Mouse (Mus musculus) forebrain, postnatal 0 days (tissue): ENCODE measurements around the gene Theg. TPM values are rescaled to one million over a fixed set of nuclear protein-coding genes. Genes with fewer than 3 reads are reported as not detected.

Source experiments
- ATAC-seq: fragments of 200-750 bp; cut with Nextera tagmentation; 2 replicates; pipeline ENCODE4 v1.8.0; 2017; ENCODE audit warnings: mild to moderate bottlenecking, moderate library complexity
- DNase-seq: peaks from one replicate; pipeline ENCODE4 v3.0.0-alpha.2; 2015
- H3K27ac ChIP-seq: fragments of 300-500 bp; sonication (generic); 2 replicates; pipeline ENCODE4 v1.5.1; 2014; ENCODE audit warnings: low read depth, mild to moderate bottlenecking, antibody characterized with exemption, low read length, moderate library complexity, mixed read lengths
- H3K27me3 ChIP-seq: fragments of 300-500 bp; sonication (generic); 2 replicates; pipeline ENCODE4 v1.6.1; 2014; ENCODE audit warnings: mild to moderate bottlenecking, low read length, mixed read lengths; ENCODE audit not compliant: insufficient read depth
- H3K36me3 ChIP-seq: fragments of 300-500 bp; sonication (generic); 2 replicates; pipeline ENCODE4 v1.6.1; 2014; ENCODE audit warnings: mild to moderate bottlenecking, moderate library complexity; ENCODE audit not compliant: insufficient read depth
- H3K4me1 ChIP-seq: fragments of 300-500 bp; sonication (generic); 2 replicates; pipeline ENCODE4 v1.6.1; 2014; ENCODE audit warnings: antibody characterized with exemption; ENCODE audit not compliant: insufficient read depth
- H3K4me2 ChIP-seq: fragments of 300-500 bp; sonication (generic); 2 replicates; pipeline ENCODE4 v1.6.1; 2014; ENCODE audit warnings: low read depth, mild to moderate bottlenecking, moderate library complexity
- H3K4me3 ChIP-seq: fragments of 300-500 bp; sonication (generic); 2 replicates; pipeline ENCODE4 v1.5.1; 2014; ENCODE audit warnings: low read depth, low read length, mixed read lengths
- H3K9ac ChIP-seq: fragments of 300-500 bp; sonication (generic); 2 replicates; pipeline ENCODE4 v1.6.1; 2014; ENCODE audit warnings: mild to moderate bottlenecking
- H3K9me3 ChIP-seq: fragments of 300-500 bp; sonication (generic); 2 replicates; pipeline ENCODE4 v1.6.1; 2016; ENCODE audit warnings: low read length
- CTCF ChIP-seq: sonication (generic); IDR thresholded peaks from 2 replicates; pipeline ENCODE4 v1.5.1; 2016; ENCODE audit warnings: antibody characterized with exemption, control low read depth, low read depth
- WGBS: fragments of 180-500 bp; shearing (Covaris S2); extraction: QIAGEN DNeasy Blood & Tissue Kit; methylation state at CpG from one replicate; pipeline ENCODE4 v1.1.7; 2014; 5-methylcytosine and 5-hydroxymethylcytosine counted together
- polyA plus RNA-seq: library from polyadenylated mRNA; unstranded; fragments of >200 nt; fragmentation: Nextera tagmentation; extraction: Ambion mirVana; gene quantifications from 2 replicates; pipeline ENCODE4 v1.2.1, GENCODE M21; 2015
- total RNA-seq: library from RNA; depleted of rRNA; stranded (reverse); fragments of >200 nt; gene quantifications from 2 replicates; pipeline ENCODE4 v1.2.3, GENCODE M21; 2014; rRNA removed

Gene Theg
- total RNA-seq (not detected in 2 replicates), polyA plus RNA-seq (not detected in 2 replicates)

DNA sequence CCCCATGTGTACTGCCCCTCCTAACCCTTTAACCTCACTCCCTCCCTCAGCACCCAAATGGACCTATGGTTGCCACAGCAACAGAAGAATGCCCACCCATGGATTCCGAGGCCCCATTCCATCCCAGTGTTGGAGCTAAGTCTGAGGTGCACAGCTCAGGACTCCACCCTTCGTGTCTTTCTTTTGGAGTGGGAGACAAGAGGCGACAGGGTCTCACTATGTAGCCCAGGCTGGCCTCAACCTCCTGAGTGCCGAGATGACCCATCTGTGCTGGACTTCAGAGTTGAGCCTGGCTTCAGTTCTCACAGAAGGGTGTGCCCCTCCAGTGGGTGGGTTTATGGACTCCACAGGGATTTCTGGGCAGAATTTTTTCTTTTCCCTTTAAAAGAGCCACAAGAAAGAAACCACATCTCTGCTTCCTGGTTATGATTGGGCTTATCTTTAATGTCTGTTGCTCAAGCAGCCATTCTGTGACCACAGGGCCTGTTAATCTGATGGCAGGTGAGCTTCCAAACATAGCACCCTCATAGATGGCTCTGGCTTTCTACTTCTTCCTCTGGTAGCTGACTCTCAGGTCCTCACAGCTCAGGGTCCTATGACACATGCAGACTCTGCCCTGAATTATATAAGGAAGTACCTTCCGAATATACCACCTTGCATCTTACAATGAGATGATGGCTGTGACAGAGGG lies at the start of gene Theg:
TSS of gene Theg (minus strand) at position 271 of the 691 bp plus-strand sequence.
- DNase-seq (no peak), ATAC-seq (no peak)
- Histone ChIP-seq H3K4me3 (no peak within 1 kb of the TSS), H3K4me1 (no peaks in the 10 kb centered on the region), H3K9ac (no peak within 1 kb of the TSS), H3K27me3 (no peaks in the 10 kb centered on the region), H3K4me2 (no peak within 1 kb of the TSS), H3K36me3 (no peaks in the 10 kb centered on the region), H3K27ac (no peak within 1 kb of the TSS), H3K9me3 (no peaks in the 10 kb centered on the region)
- TF ChIP-seq CTCF: no peak
- WGBS: 84% methylated on average over 5 of the region's 5 CpGs

DNA sequence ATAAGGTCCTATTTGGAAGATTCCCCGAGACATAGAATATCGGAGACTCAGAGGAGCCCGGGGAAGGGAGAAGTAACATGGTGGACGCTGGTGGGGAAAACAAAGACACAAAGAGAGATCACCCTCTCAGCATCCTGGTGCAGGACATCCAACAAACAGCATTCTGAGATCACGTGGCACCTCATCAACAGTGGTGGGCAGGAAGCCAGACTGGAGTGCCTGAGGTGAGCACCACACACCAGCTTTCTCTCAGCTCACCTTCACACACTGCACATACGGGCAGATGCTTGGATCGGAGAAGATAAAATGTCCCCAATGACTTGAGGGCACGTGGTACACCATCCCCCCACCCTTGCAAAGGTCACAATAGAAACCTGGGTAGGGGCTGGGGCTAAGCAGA lies 49.2 kb upstream of the Theg start:
- DNase-seq (no peak), ATAC-seq (no peak)
- Histone ChIP-seq H3K4me1 (peaks cover 16% of the 10 kb centered on the region; the same call in 1 of the 2 replicates), H3K9ac (no peak overlapping the region), H3K27ac (peak overlapping the region; percentile 29; the same call in 1 of the 2 replicates), H3K4me2 (peak overlapping the region; percentile 79), H3K36me3 (no peaks in the 10 kb centered on the region), H3K4me3 (no peak overlapping the region; the same call in 1 of the 2 replicates), H3K9me3 (no peaks in the 10 kb centered on the region), H3K27me3 (no peaks in the 10 kb centered on the region)
- no peak for TF ChIP-seq CTCF
- WGBS: 76% methylated on average over 8 of the region's 8 CpGs

DNA sequence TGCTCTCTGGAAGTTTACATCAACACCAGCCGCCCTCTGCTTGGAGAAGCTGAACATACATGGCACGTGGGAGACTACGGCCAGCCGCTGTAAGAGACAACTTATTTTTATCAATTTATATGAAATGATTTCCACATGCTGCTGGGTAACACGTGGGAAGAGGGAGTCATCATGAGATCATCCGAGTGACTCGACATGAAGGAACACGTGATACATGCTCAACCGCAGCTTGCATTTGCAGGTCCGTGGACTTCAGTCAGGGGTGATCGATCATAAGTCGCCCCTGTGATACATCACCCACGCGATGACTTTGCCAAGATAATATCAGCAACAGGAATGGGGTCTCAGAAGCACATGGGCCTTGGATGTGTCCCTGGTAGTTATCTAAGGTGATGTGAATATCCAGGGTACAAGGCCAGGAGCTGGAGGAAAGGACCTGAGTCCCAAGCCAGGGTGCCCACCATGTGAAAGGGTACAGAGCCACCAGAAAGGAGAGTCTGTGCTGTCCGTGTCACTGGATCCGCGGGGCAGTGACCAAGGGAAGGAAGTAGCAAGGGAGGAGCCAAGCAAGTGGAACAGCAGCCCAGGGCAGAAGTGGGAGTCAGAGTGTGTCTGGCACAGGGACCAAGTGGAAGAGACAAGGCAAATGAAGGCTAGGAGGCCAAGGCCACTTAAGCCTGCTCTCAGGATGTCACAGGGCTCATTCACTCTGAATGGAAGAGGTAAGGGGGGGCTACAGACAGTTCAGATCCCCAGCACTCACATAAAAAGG lies 46.1 kb upstream of the Theg start:
- 86% methylated on average over 17 of the region's 17 CpGs for WGBS
- Histone ChIP-seq H3K9ac (no peak overlapping the region), H3K27me3 (no peaks in the 10 kb centered on the region), H3K4me2 (no peak overlapping the region), H3K27ac (no peak overlapping the region), H3K36me3 (no peaks in the 10 kb centered on the region), H3K4me3 (no peak overlapping the region), H3K4me1 (peaks cover 8% of the 10 kb centered on the region; the same call in 1 of the 2 replicates), H3K9me3 (no peaks in the 10 kb centered on the region)
- TF ChIP-seq CTCF: no peak
- ATAC-seq (no peak), DNase-seq (no peak)

- no peak overlapping the region for H3K4me2 ChIP-seq
- no peak overlapping the region for H3K9ac ChIP-seq
- H3K4me1 ChIP-seq: 0 out of 2 replicates have a peak, but pooled peaks cover under 1% of the 10 kb centered on the region
- H3K36me3 ChIP-seq: peaks cover 7% of the 10 kb centered on the region; the same call in 1 of the 2 replicates
- DNase-seq: peak; percentile 48
- H3K9me3 ChIP-seq: no peaks in the 10 kb centered on the region
- H3K27ac ChIP-seq: no peak overlapping the region
- TF ChIP-seq CTCF: no peak
- peak; percentile 43; the same call in 1 of the 2 replicates for ATAC-seq
- 47% methylated on average over 4 of the region's 4 CpGs for WGBS
- H3K4me3 ChIP-seq: no peak overlapping the region
- no peaks in the 10 kb centered on the region for H3K27me3 ChIP-seq
Observed at GRCm38 (mm10) chr10:79631432-79631831, 44.3 kb upstream of the Theg start.

- H3K4me1 ChIP-seq: no peaks in the 10 kb centered on the region
- DNase-seq (peak; percentile 78), ATAC-seq (peak; percentile 76)
- H3K4me3 ChIP-seq: no peak overlapping the region
- H3K4me2 ChIP-seq: no peak overlapping the region
- no peak for TF ChIP-seq CTCF
- WGBS: 45% methylated on average over 5 of the region's 5 CpGs
- H3K36me3 ChIP-seq: peaks cover 16% of the 10 kb centered on the region
- no peak overlapping the region for H3K9ac ChIP-seq
- no peaks in the 10 kb centered on the region for H3K9me3 ChIP-seq
- H3K27me3 ChIP-seq: no peaks in the 10 kb centered on the region
- no peak overlapping the region for H3K27ac ChIP-seq
Observed at GRCm38 (mm10) chr10:79628377-79628776, 41.2 kb upstream of the Theg start.

DNA sequence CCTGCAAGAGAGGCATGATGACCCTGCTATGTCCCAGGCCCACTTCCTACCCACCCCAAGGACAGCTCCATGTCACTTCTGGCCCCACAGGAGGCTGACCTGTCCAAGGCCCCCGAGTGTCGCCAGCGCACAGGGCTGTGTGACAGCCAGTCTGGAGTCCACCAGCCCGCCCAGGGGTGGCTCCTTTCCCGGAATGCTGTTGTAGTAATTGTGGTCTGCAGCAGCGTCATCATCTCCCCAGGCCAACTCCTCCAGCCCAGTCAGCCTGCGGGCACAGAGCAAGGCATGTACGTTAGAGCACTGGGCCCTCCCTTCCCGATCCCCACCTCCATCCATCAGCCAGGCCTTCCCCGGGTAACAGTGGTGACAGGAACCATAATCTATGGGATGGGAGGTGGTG lies 39.0 kb upstream of the Theg start:
- 90% methylated on average over 10 of the region's 10 CpGs for WGBS

GRCm38 (mm10) chr10:79625398-79625797 lies 38.3 kb upstream of the Theg start:
- Histone ChIP-seq H3K36me3 (peaks cover 21% of the 10 kb centered on the region), H3K4me1 (no peaks in the 10 kb centered on the region), H3K9me3 (no peaks in the 10 kb centered on the region), H3K9ac (no peak overlapping the region), H3K4me2 (no peak overlapping the region), H3K27me3 (no peaks in the 10 kb centered on the region), H3K4me3 (no peak overlapping the region), H3K27ac (no peak overlapping the region)
- TF ChIP-seq CTCF: no peak
- no peak for DNase-seq
- 78% methylated on average over 9 of the region's 9 CpGs for WGBS
- no peak for ATAC-seq

More for the DNA sequence above, 39.0 kb upstream of the Theg start:
- H3K4me1 ChIP-seq: no peaks in the 10 kb centered on the region
- H3K9ac ChIP-seq: no peak overlapping the region
- ATAC-seq: no peak
- no peak for TF ChIP-seq CTCF
- H3K27me3 ChIP-seq: no peaks in the 10 kb centered on the region
- no peak overlapping the region for H3K27ac ChIP-seq
- no peak overlapping the region for H3K4me3 ChIP-seq
- peaks cover 16% of the 10 kb centered on the region for H3K36me3 ChIP-seq
- H3K9me3 ChIP-seq: no peaks in the 10 kb centered on the region
- H3K4me2 ChIP-seq: no peak overlapping the region
- no peak for DNase-seq
